Mouse (Mus musculus) induced T-regulatory cell, adult 2 months (primary cell): Measurements from ENCODE around the gene Trafd1.

Experiments
- DNase-seq: peaks from one replicate; pipeline ENCODE4 v3.0.0-alpha.2; 2012; ENCODE audit warnings: low read depth

Gene Trafd1

DNA sequence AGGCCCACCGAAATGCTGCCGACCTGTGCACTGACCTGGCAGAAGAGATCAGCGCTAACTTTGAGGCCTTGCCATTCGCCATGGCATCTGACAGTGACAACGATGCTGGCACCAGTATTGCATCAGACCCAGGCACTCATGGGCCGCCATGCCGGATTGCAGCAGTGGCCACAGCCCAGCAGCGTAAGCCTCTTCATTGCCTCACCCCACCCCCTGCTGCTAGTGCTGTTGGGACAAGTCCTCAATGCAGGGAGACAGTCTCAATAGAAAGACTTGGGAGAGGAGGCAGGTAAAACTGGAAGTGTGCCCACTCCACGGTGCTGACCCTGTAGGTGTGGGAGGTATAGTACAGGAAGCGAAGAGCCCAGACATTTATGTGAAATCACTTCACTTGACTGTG lies 53.7 kb downstream of the Trafd1 start:
- no peak for DNase-seq

DNA sequence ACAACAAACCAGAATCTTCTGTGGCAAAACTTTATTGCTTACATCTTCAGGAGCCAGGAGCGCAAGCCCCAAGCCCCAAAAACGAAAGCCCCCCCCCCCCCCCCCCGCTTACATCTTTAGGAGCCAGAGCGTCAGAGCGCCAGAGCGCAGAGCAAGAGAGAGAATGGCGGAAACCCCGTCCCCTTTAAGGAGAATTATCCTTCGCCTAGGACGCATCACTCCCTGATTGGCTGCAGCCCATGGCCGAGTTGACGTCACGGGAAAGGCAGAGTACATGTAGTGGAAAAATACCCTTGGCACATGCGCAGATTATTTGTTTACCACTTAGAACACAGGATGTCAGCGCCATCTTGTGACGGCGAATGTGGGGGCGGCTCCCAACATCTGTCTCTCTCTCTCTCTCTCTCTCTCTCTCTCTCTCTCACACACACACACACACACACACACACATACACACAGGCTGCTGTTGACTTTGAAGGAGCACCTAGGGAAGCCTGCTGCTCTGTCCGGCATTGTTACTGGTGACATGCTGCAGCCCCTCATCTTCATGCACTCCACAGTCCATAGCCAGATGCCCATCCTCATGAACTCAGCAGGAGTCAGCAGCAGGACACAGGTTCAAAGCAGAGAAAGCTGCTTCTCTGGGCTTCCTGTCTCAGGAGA lies 55.1 kb downstream of the Trafd1 start:
- DNase-seq: peak; percentile 75

GRCm38 (mm10) chr5:121329333-121330058 lies 55.9 kb downstream of the Trafd1 start:
- peak; percentile 49 for DNase-seq

GRCm38 (mm10) chr5:121326079-121326805 lies 59.2 kb downstream of the Trafd1 start:
- no peak for DNase-seq
